Mouse (Mus musculus) heart, adult 2 months (tissue): Measurements from ENCODE around the gene Shroom3.

Experiments used
- CTCF ChIP-seq: fragments of 200-600 bp; IDR thresholded peaks from 2 replicates; pipeline ENCODE4 v1.8.1; 2022; ENCODE audit warnings: antibody characterized with exemption, mild to moderate bottlenecking, moderate library complexity
- EP300 ChIP-seq: fragments of 200-500 bp; IDR thresholded peaks from 2 replicates; pipeline ENCODE4 v1.6.1; 2011; ENCODE audit warnings: low read depth, low read length, control low read depth; ENCODE audit not compliant: insufficient read depth
- POLR2A ChIP-seq: fragments of 200-500 bp; IDR thresholded peaks from 2 replicates; pipeline ENCODE4 v1.6.1; 2011; ENCODE audit warnings: mild to moderate bottlenecking, low read depth, low read length, control low read depth; ENCODE audit not compliant: insufficient read depth

GRCm38 (mm10) chr5:92850925-92851324 lies 167.7 kb downstream of the Shroom3 start:
- TF ChIP-seq CTCF = no peak
- no peak for TF ChIP-seq POLR2A
- no peak for TF ChIP-seq EP300
